Mouse (Mus musculus): ENCODE data around the gene Aspdh. TPM values are rescaled to one million over a fixed set of nuclear protein-coding genes. Genes with fewer than 3 reads are reported as not detected.

Aspdh gene
- polyA plus RNA-seq, 1 experiment, result 0.50 TPM

- WGBS, result 26% methylated on average over 7 of the region's 7 CpGs
- no peak for TF ChIP-seq POLR2A (IDR thresholded peaks at IDR 0.05; ENCODE audit: borderline replicate concordance, extremely low read depth, low read depth, low read length)
- no peak for TF ChIP-seq CTCF (IDR thresholded peaks at IDR 0.05; ENCODE audit: insufficient read depth, low read length)
- Histone ChIP-seq H3K4me1 (ENCODE audit: control insufficient read depth, insufficient read depth, low read length) (no peaks in the 10 kb centered on the region), H3K4me3 (replicated peaks; ENCODE audit: extremely low read depth, low read depth, low read length) (no peak overlapping the region)
- no peak for DNase-seq
These were observed 19.7 kb upstream of the Aspdh start for GRCm38 (mm10) chr7:44445528-44445923.

DNA sequence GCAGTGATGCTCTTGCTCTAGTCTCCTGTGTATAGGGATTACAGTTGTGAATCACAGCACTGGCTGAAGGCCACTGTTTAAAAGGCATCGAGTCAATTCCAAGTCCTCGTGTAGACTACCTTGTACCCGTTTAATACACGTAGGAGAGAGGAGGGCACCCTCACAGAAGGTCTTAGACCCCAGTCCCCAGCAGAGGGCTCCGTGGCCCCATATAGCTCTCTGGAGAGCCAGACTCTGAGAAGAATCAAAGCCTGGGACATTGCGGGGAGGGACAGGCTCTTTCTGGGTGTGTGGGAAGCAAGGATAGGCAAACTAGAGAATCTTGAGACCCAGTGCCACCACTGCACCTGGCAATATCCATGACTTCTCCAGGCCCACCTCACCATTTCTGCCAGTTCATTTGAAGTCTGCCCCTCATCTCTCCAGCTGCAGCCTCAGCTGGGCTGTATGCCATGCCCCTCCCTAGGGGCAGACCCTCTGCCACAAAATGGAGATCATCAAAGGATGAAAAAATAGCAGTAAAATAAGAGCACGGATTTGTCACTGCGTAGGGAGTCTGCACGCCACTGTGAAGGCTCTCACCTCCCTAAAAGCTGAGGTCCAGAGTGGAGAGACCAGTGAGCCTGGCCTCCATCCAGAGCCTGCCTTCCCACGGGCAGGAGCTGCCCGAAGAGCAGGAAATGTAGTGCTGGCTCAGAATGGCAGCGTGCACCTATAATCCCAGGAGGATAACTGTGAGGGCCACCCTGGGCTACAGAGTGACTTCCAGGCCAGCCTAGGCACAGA, 18.9 kb upstream of the Aspdh start:
- no peak for TF ChIP-seq POLR2A (IDR thresholded peaks at IDR 0.05; ENCODE audit: borderline replicate concordance, extremely low read depth, low read depth, low read length)
- TF ChIP-seq CTCF (IDR thresholded peaks at IDR 0.05; ENCODE audit: insufficient read depth, low read length), result no peak
- no peak for DNase-seq
- 40% methylated on average over 12 of the region's 12 CpGs for WGBS
- no peaks in the 10 kb centered on the region for H3K4me1 ChIP-seq (ENCODE audit: control insufficient read depth, insufficient read depth, low read length)
- H3K4me3 ChIP-seq (replicated peaks; ENCODE audit: extremely low read depth, low read depth, low read length), result no peak overlapping the region

DNA sequence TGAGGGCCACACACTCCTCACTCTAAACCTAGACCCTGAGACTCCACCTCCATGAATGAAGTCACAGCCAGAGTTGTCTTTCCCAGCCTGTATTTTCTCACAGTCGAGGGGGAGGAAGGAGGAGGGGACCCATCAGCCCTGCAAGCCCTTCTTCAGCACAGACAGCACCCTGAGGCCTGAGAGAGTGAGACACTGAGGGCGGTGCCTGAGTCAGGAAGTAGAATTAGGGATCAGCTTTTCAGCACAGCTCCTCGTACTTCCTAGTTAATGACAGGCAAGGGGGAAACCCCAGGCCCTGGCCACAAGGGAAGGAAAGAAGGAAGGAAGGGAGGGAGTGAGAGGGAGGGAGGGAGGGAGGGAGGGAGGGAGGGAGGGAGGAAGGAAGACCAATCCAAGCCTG, 11.9 kb upstream of the Aspdh start:
- DNase-seq, result no peak
- WGBS, result 2% methylated on average over 3 of the region's 3 CpGs
- TF ChIP-seq POLR2A (IDR thresholded peaks at IDR 0.05; ENCODE audit: borderline replicate concordance, extremely low read depth, low read depth, low read length) (no peak), CTCF (IDR thresholded peaks at IDR 0.05; ENCODE audit: insufficient read depth, low read length) (no peak)
- Histone ChIP-seq H3K4me1 (ENCODE audit: control insufficient read depth, insufficient read depth, low read length) (no peaks in the 10 kb centered on the region), H3K4me3 (replicated peaks; ENCODE audit: extremely low read depth, low read depth, low read length) (no peak overlapping the region)

DNA sequence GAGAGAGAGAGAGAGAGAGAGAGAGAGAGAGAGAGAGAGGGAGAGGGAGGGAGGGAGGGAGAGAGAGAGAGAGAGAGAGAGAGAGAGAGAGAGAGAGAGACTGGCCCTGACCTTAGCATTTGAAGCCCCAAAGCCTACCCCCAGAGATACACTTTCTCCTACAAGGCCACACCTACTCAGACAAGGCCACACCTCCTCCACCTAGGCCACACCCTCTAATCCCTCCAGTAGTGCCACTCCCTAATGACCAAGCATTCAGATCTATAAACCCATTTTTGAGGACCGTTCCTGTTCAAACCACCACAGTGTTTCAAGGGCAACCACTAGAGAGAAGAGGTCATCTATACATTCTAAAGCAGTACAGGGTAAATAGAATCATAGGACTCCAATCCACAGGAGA, 8.9 kb upstream of the Aspdh start:
- Histone ChIP-seq H3K4me3 (replicated peaks; ENCODE audit: extremely low read depth, low read depth, low read length) (no peak overlapping the region), H3K4me1 (ENCODE audit: control insufficient read depth, insufficient read depth, low read length) (no peaks in the 10 kb centered on the region)
- WGBS, result 62% methylated on average over 1 of the region's 1 CpGs
- TF ChIP-seq POLR2A (IDR thresholded peaks at IDR 0.05; ENCODE audit: borderline replicate concordance, extremely low read depth, low read depth, low read length) (no peak), CTCF (IDR thresholded peaks at IDR 0.05; ENCODE audit: insufficient read depth, low read length) (no peak)
- DNase-seq, result no peak

DNA sequence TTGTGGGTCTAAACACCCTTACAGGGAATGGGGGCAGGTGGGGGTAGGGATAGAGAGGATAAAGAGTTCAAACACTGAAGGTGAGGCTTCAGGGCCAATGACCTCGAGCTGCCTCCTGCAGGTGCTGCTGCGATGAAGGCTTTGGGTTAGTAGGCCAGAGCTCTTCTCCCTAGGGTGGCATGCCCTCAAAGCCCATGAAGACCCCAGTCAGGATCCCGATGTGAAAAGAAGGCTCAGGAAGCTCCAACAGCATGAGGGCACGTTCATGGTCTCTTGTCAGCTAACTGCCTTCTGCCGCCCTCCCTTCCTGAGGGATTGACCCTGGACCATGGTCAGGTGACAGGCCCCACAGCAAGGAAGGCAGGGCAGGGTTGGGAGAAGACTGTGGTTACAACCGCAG, 5.1 kb upstream of the Aspdh start:
- no peaks in the 10 kb centered on the region for H3K4me1 ChIP-seq (ENCODE audit: control insufficient read depth, insufficient read depth, low read length)
- no peak for TF ChIP-seq CTCF (IDR thresholded peaks at IDR 0.05; ENCODE audit: insufficient read depth, low read length)
- no peak for TF ChIP-seq POLR2A (IDR thresholded peaks at IDR 0.05; ENCODE audit: borderline replicate concordance, extremely low read depth, low read depth, low read length)
- no peak for DNase-seq
- H3K4me3 ChIP-seq (replicated peaks; ENCODE audit: extremely low read depth, low read depth, low read length), result no peak overlapping the region
- WGBS, result 67% methylated on average over 6 of the region's 6 CpGs

DNA sequence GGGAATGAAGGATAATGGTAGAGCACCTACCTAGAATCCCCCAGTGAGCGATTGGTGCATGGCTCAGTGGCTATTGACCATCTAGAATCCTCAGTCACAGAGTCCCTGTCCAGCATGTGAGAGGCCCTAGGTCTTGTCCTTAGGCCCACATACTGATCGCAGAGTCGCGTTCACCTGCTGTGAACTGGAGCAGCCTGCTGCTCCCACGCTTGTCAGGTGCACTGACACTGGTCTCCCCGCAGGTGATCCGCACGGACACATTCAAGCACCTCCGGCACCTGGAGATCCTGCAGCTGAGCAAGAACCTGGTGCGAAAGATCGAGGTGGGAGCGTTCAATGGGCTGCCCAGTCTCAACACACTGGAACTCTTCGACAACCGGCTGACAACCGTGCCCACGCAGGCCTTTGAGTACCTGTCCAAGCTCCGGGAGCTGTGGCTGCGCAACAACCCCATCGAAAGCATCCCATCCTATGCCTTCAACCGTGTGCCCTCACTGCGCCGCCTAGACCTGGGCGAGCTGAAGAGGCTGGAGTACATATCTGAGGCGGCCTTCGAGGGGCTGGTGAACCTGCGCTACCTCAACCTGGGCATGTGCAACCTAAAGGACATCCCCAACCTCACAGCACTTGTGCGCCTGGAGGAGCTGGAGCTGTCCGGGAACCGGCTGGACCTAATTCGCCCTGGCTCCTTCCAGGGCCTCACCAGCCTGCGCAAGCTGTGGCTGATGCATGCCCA, 4.3 kb upstream of the Aspdh start:
- WGBS, result 72% methylated on average over 31 of the region's 31 CpGs
- H3K4me1 ChIP-seq (ENCODE audit: control insufficient read depth, insufficient read depth, low read length), result no peaks in the 10 kb centered on the region
- TF ChIP-seq CTCF (IDR thresholded peaks at IDR 0.05; ENCODE audit: insufficient read depth, low read length) (no peak), POLR2A (IDR thresholded peaks at IDR 0.05; ENCODE audit: borderline replicate concordance, extremely low read depth, low read depth, low read length) (no peak)
- no peak for DNase-seq
- no peak overlapping the region for H3K4me3 ChIP-seq (replicated peaks; ENCODE audit: extremely low read depth, low read depth, low read length)

- H3K4me1 ChIP-seq (ENCODE audit: control insufficient read depth, insufficient read depth, low read length), result no peaks in the 10 kb centered on the region
- no peak for TF ChIP-seq POLR2A (IDR thresholded peaks at IDR 0.05; ENCODE audit: borderline replicate concordance, extremely low read depth, low read depth, low read length)
- no peak for TF ChIP-seq CTCF (IDR thresholded peaks at IDR 0.05; ENCODE audit: insufficient read depth, low read length)
- WGBS, result 54% methylated on average over 57 of the region's 57 CpGs
- no peak for DNase-seq
- H3K4me3 ChIP-seq (replicated peaks; ENCODE audit: extremely low read depth, low read depth, low read length), result no peak overlapping the region
These were observed 3.5 kb upstream of the Aspdh start for GRCm38 (mm10) chr7:44461503-44462217.

- WGBS, result 18% methylated on average over 75 of the region's 77 CpGs
- H3K4me3 ChIP-seq (replicated peaks; ENCODE audit: extremely low read depth, low read depth, low read length), result no peak overlapping the region
- no peak for DNase-seq
- TF ChIP-seq POLR2A (IDR thresholded peaks at IDR 0.05; ENCODE audit: borderline replicate concordance, extremely low read depth, low read depth, low read length) (no peak), CTCF (IDR thresholded peaks at IDR 0.05; ENCODE audit: insufficient read depth, low read length) (no peak)
- H3K4me1 ChIP-seq (ENCODE audit: control insufficient read depth, insufficient read depth, low read length), result no peaks in the 10 kb centered on the region
These were observed 2.8 kb upstream of the Aspdh start for GRCm38 (mm10) chr7:44462218-44463055.

DNA sequence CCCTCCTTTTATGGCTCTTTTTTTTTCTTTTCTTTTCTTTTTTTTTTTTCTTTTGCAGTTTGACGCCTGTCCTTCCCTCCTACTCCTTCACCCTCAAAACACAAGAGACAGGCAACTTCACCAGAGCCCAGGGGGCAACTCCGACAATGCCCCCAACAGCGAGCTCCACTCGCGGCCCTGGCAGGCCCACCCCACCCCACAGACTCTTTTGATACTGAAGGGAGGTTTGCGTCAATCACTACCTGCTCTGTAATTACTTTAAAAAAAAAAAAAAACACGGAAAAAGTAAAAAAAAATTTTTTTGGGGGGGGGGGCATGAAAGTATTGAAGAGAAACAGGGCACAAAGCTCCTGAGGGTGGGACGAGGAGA, 2.1 kb upstream of the Aspdh start:
- TF ChIP-seq POLR2A (IDR thresholded peaks at IDR 0.05; ENCODE audit: borderline replicate concordance, extremely low read depth, low read depth, low read length) (no peak), CTCF (IDR thresholded peaks at IDR 0.05; ENCODE audit: insufficient read depth, low read length) (no peak)
- Histone ChIP-seq H3K4me1 (ENCODE audit: control insufficient read depth, insufficient read depth, low read length) (no peaks in the 10 kb centered on the region), H3K4me3 (replicated peaks; ENCODE audit: extremely low read depth, low read depth, low read length) (no peak overlapping the region)
- DNase-seq, result no peak
- WGBS, result 27% methylated on average over 8 of the region's 8 CpGs
